Mouse (Mus musculus) embryonic stem cell, embryonic (primary cell): ENCODE data around the gene Trex1.

Experiments
- CTCF ChIA-PET, 4 experiments: fragments of 300-600 bp in 2 of 4; fragments of 350-600 bp in 2 of 4; sonication (Branson Sonifier 250); formaldehyde crosslinking; loops; one replicate each; lab custom pipeline; 2022; ENCODE audit warnings: inconsistent platforms in 2 of 4; lab: Charles Lee
- POLR2A ChIA-PET, 4 experiments: fragments of 300-600 bp in 2 of 4; fragments of 350-600 bp in 2 of 4; sonication (Branson Sonifier 250); formaldehyde crosslinking; loops; one replicate each; lab custom pipeline; 2022; ENCODE audit warnings: antibody characterized with exemption in 4 of 4, inconsistent platforms in 1 of 4; lab: Charles Lee

The Trex1 gene

DNA sequence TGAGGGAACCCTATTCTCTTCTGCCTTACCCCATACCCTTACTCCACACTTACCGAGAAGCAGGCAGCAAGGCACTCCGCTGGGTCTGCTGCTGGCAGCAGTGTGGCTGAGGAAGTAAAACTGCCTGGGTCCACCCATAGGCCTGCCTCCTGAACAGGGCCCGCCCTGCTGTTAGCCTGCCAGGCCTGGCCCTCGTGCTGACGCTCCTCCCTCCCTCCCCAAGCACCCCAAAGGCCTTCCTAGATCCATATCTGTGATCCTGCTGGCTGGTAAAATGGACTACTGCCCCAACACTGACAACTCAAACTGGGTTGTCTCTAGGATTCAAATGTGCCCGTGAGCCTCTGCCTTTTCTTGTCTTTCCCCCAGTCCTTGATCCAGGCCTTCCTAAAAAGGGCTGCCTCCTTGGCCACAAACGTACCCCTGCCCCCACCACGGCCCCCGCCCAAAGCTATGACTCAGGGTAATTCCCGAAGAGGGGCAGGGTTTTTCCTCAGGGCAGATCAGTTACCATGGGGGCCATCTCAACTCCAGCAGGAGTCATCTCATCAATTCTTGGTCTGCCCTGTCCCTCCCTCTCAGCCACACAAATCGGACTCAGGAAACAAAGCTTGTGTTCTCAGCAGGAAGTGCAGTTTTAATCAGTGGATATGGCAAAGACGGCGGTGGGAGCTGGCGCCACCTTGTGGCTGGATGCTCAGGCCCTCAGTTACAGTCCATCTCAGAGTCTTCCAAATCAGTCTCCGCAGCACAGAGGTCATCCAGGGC, at the start of gene Trex1:
Gene Trex1, minus strand, starts transcription at position 599 of the 768 bp plus-strand sequence.
- CTCF ChIA-PET: interaction anchor here (0.5 to 3.1 kb wide), 48 partner anchors 9 to 894 kb away, joined by 3 to 18 read pairs (median 3); partner anchors contain the start of genes Atrip (in 4 of the 4), Shisa5 (in 2 of the 4) and Celsr3 (in 1 of the 4)

DNA sequence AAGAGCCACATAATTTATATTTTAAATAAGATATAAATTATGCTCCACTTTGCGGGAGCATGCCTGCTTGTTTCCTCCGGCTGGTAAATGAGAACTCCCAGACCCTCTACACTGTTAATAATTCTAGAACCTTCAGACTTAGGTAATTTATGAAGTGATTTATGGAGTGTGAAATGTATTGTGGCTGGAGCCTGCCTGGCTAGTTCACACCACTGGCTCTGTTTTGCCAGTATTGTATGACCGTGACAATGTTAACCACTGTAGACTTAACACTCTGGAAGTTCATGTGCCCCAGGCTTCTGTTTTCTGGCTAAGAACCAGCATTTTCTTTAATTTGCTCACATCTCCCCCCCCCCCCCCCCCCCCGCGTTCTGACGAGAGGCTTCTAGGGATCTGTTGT, 47.8 kb upstream of the Trex1 start:
- ChIA-PET POLR2A (no interaction called here), CTCF (interaction anchor here in 1 of 4 experiments (0.6 kb wide), 1 partner anchor 66 kb away, joined by 4 read pairs; no protein-coding TSS in a partner anchor)

More for the DNA sequence above, at the start of gene Trex1:
- POLR2A ChIA-PET: interaction anchor here in 3 of 4 experiments (0.6 to 5.1 kb wide), 39 partner anchors 9 to 818 kb away, joined by 3 to 57 read pairs (median 4); partner anchors contain the start of genes Atrip (in 3 of the 3), Ccdc51 (in 2 of the 3), Shisa5 (in 2 of the 3) and Tma7 (in 2 of the 3)

DNA sequence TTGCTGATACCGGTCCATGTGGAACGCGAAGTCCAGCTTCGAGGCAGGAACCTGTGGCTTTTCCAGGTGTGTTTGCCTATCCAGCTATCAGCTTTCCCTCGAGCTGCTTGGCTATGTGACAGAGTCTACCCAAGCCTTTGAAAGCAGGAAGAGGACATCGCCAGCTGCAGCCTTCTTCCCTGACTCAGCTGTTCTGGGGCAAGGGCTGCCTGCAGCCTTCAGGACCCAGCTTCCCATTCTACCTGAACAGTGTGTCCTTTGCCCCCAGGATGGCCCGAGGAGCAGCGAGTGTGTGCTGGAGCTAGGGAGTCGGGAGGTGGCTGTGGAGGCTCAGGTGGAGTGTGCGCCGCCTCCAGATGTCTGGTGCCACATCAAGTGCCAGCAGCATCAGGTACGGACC, 46.1 kb upstream of the Trex1 start:
- ChIA-PET POLR2A (interaction anchor here in 3 of 4 experiments (0.6 to 1.4 kb wide), 7 partner anchors 9 to 154 kb away, joined by 3 to 8 read pairs (median 4); partner anchors contain the start of gene Plxnb1 (in 2 of the 3)), CTCF (interaction anchor here in 1 of 4 experiments (1.0 to 1.2 kb wide), 2 partner anchors 17 to 18 kb away, joined by 5 to 6 read pairs; no protein-coding TSS in a partner anchor)

DNA sequence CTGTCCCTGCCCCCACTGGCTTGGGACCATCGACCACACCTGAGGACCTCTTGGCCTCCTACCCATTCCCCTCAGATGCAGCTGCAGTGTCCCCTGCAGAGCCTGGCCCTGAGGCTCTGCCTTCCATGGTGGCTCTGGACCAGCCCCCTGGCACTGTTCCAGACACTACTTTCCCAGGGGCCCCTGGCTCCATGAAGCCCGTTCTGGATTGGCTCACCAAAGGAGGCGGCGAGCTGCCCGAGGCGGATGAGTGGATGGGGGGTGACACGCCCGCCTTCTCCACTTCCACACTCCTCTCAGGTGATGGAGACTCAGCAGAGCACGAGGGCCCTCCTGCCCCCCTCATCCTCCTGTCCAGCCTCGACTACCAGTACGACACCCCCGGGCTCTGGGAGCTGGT, 45.5 kb upstream of the Trex1 start:
- ChIA-PET CTCF (interaction anchor here in 1 of 4 experiments (1.0 to 1.2 kb wide), 2 partner anchors 17 kb away, joined by 5 to 6 read pairs; no protein-coding TSS in a partner anchor), POLR2A (interaction anchor here (0.5 to 1.4 kb wide), 6 partner anchors 8 to 52 kb away, joined by 3 to 8 read pairs (median 4); partner anchors contain the start of gene Plxnb1 (in 2 of the 4))

DNA sequence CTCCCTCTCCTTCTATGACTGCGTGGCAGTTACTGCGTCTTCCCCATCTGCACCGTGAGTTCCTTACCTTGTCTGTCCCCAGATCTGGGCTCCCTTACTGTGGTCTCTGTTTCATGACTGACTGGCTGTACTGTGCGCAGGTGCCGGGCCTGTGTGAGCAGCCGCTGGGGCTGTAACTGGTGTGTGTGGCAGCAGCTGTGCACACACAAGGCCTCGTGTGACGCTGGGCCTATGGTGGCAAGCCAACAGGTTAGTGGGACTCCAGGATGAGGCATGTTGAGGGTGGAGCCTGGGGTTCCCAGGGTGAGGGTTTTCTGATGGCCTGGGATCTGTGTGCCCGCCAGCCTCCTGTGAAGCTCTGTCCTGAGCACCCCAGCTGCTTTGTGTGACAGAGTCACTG, 44.5 kb upstream of the Trex1 start:
- POLR2A ChIA-PET: interaction anchor here in 1 of 4 experiments (1.0 kb wide), 1 partner anchor 11 kb away, joined by 3 read pairs; no protein-coding TSS in a partner anchor
- CTCF ChIA-PET: no interaction called here

DNA sequence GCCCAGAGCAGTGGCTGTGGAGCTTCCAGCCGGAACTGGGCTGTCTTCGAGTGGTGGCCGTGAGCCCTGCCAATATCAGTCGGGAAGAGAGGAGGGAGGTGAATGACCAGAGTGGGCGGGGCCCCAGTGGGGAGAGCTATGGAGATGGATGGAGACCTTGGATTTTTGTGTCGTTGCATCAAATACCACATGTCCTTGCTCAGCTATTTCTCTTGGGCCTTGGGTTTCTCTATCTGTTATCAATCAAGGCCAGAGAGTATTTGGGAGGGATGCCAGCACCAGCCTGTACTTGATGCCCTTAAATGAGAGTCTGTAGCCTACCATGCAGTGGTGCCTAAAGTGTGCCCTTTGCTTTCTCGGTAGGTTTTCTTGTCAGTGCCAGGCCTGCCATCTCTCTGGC, 43.7 kb upstream of the Trex1 start:
- ChIA-PET CTCF (interaction anchor here in 1 of 4 experiments (0.6 kb wide), 1 partner anchor 372 kb away, joined by 3 read pairs; no protein-coding TSS in a partner anchor), POLR2A (interaction anchor here in 1 of 4 experiments (1.0 kb wide), 1 partner anchor 11 kb away, joined by 3 read pairs; no protein-coding TSS in a partner anchor)

DNA sequence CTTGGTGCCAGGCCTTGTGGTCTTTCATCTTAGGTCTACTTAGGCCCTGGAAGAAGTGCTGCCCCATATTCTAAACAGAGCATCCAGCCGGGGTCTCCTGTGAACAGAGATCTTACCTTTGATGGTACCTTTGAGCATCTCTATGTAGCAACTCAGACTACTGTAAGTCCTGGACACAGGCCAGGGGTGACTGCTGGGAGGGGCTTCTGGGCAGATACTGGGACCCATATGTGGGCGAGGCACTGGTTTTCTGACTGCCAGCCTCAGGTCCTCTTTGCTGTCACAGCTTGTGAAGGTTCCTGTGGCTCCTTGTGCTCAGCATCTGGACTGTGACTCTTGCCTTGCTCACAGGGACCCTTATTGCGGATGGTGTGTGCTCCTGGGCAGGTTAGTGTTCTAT, 43.0 kb upstream of the Trex1 start:
- ChIA-PET CTCF (no interaction called here), POLR2A (interaction anchor here in 2 of 4 experiments (1.1 to 2.6 kb wide), 2 partner anchors 11 to 29 kb away, joined by 3 to 7 read pairs; partner anchors contain the start of gene Atrip (in 1 of the 2))

DNA sequence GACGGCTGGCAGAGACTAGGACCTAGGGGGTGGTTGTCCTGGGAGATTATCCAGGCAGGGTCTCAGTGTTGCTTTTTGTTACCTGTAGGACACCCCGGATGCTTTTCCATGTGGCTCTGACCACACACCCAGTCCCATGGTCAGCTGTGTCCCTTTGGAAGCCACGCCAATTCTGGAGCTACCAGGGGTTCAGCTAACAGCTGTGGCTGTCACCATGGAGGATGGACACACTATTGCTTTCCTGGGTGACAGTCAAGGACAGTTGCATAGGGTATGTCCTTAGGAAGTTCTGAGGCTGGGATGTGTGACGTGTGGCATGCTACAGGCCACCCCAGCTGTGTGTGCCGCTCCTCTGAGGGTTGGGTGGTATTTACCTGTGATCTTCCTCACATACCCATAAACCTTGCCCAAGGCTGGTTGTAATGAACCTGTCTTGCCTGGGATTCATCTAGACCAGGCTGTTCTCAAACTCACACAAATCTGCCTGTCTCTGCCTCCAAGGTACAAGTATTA, 42.5 kb upstream of the Trex1 start:
- ChIA-PET CTCF (no interaction called here), POLR2A (interaction anchor here in 2 of 4 experiments (1.1 to 2.6 kb wide), 2 partner anchors 10 to 28 kb away, joined by 3 to 7 read pairs; partner anchors contain the start of gene Atrip (in 1 of the 2))

DNA sequence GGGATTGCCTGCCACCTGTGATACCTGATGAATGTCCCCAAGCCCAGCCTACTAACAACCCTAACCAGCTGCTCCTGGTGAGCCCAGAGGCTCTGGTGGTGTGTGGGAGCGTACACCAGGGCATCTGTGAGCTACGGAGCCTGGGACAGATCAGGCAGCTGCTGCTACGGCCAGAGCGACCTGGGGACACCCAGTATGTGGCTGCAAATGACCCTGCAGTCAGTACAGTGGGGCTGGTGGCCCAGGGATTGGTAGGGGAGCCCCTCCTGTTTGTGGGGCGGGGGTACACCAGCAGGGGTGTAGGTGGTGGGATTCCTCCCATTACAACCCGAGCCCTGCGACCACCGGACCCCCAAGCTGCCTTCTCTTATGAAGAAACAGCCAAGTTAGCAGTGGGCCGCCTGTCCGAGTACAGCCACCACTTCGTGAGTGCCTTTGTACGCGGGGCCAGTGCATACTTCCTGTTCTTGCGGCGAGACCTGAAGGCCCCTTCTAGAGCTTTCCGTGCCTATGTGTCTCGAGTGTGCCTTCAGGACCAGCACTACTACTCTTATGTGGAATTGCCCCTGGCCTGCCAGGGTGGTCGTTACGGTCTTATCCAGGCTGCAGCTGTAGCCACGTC, 40.9 kb upstream of the Trex1 start:
- ChIA-PET CTCF (interaction anchor here in 1 of 4 experiments (1.4 kb wide), 1 partner anchor 13 kb away, joined by 4 read pairs; no protein-coding TSS in a partner anchor), POLR2A (interaction anchor here in 3 of 4 experiments (0.6 to 2.6 kb wide), 7 partner anchors 12 to 963 kb away, joined by 3 to 7 read pairs (median 5); partner anchors contain the start of genes Atrip (in 1 of the 3), Ccdc51 (in 1 of the 3), Tma7 (in 1 of the 3) and Trex1 (in 1 of the 3))

DNA sequence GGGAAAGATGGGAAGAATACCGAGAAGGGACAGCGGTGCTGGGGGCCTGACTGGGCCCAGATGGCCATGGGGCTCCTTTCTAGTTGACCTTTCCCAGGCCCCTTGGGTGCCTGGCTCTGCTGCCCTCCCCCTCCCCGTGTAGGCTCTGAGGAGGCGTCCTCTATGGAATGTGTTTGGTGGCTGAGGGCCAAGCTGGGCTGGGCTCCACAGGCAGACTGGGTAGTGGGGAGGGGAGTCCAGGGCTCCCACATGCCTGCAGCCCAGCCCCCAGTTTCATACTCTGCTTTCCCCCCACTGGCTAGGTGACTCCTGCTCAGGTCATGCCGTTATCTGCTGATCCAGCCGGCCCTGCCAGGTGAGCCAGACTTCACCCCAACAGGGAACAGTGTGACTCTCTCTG, 39.4 kb upstream of the Trex1 start:
- ChIA-PET CTCF (no interaction called here), POLR2A (interaction anchor here in 2 of 4 experiments (0.6 to 2.7 kb wide), 3 partner anchors 11 to 394 kb away, joined by 3 to 10 read pairs (median 6); partner anchors contain the start of genes Ccdc51 (in 1 of the 2) and Tma7 (in 1 of the 2))

DNA sequence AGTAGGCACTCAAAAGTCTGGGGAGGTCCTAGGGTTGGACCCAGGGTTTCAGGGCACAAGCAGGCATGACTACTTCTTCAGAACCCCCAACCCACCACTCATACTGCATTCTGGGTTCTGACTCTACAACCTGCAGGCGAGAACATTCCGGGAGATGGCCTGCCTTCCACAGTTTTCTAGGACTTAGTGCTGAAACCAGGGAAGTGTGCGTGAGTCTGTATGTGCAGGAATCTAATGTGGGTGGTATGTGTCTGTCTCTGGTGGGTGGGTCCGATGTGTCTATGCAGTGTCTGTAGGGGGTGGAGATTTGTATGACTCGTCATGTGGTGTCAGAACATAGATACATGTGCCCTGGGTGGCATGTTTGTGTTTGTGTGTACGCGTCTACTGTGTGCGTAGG, 38.8 kb upstream of the Trex1 start:
- ChIA-PET CTCF (no interaction called here), POLR2A (interaction anchor here in 1 of 4 experiments (0.6 to 4.3 kb wide), 4 partner anchors 10 to 648 kb away, joined by 5 to 24 read pairs (median 14); partner anchors contain the start of genes Atrip, Ccdc51 and Tma7)

DNA sequence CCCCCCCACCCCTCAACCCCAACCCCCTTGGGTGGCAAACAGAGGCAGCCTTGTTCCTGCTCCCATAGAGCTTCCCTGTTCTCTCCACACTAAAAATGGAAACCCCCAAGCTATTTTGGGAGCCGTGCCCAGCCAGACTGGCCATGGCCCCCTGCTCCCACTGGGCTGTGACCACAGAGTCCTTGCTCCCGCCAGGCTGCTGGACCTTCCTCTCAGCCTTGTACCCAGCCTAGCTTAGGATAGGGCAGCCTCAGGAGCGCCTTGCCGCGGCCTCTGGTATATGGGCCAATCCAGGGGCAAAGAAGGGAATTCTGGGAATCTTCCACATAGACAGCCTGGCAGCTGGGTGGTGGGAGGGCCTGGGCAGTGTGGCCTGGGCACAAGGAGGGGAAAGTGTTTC, 38.3 kb upstream of the Trex1 start:
- POLR2A ChIA-PET: interaction anchor here in 2 of 4 experiments (0.6 to 4.3 kb wide), 13 partner anchors 10 to 649 kb away, joined by 3 to 32 read pairs (median 6); partner anchors contain the start of genes Atrip (in 2 of the 2), Ccdc51 (in 2 of the 2), Pfkfb4 (in 2 of the 2) and Tma7 (in 2 of the 2)
- CTCF ChIA-PET: interaction anchor here in 1 of 4 experiments (2.6 kb wide), 1 partner anchor 10 kb away, joined by 9 read pairs; no protein-coding TSS in a partner anchor

DNA sequence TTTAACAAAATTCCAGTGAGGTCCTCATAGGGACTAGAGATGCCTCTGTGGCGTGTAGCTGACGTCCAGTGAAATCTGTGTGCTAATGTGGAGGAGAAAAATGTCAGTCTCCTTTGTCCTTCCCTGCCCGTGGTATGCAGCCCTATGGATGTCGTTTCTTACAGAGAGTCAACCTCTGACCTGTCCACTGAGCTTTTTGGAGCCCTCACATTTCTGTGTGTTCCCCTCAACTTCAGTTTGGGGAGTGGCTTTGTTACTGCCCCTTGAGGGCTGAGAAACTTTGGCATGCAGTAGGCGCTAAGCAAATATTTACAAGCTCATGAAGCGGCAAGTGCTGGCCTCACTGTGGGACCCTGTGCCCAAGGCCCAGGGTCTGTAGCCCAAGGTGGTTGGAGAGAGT, 37.8 kb upstream of the Trex1 start:
- ChIA-PET CTCF (interaction anchor here in 1 of 4 experiments (1.5 to 2.6 kb wide), 2 partner anchors 10 to 16 kb away, joined by 4 to 9 read pairs; partner anchors contain the start of gene Ccdc51), POLR2A (interaction anchor here in 2 of 4 experiments (0.7 to 4.3 kb wide), 20 partner anchors 8 to 776 kb away, joined by 3 to 32 read pairs (median 6); partner anchors contain the start of genes Atrip (in 2 of the 2), Ccdc51 (in 2 of the 2), Pfkfb4 (in 2 of the 2) and Tma7 (in 2 of the 2))

DNA sequence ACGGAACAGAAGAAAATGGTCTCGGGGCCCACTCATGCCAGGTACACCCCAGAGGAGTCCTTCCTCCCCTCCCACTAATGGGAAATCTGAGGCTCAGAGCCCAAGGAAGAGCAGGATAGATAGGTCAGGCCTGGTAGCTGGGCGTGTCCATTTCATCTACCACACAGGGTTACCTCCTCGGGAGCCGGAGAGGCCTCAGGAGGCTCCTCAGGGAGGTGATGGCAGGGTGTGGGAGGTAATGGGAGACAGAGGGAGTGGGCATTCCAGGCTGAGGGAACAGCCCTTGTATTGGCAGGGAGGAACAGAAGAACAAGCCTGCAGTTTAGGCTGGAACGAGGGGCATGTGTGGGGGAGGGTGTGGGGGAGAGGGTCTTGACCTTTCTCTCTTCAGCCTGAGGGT, 37.3 kb upstream of the Trex1 start:
- POLR2A ChIA-PET: interaction anchor here (0.5 to 4.3 kb wide), 27 partner anchors 9 to 776 kb away, joined by 3 to 32 read pairs (median 5); partner anchors contain the start of genes Atrip (in 2 of the 4), Ccdc51 (in 2 of the 4), Pfkfb4 (in 2 of the 4) and Tma7 (in 2 of the 4)
- CTCF ChIA-PET: interaction anchor here in 2 of 4 experiments (1.0 to 2.6 kb wide), 3 partner anchors 9 to 37 kb away, joined by 4 to 9 read pairs (median 4); partner anchors contain the start of genes Ccdc51 (in 1 of the 2) and Trex1 (in 1 of the 2)

DNA sequence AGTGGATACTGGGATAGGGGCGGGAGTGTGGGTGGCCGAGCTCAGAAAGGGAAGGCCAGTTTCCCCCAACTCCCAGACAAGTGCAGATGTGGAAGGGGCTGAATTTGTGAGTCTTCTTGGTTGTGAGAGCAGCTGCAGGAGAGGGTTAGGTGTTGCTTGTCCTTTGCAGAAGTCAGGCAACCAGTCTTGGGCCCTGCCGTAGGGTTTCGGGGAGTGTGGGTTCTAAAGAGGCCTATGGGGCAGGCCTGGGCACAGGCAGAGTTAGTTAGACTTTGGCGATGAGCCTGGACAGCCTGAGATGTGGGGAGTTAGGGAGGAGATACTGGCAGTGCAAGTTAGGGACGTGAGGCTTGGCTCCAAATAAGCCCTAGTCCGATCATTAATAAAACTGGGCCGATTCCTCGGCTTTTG, 36.7 kb upstream of the Trex1 start:
- ChIA-PET POLR2A (interaction anchor here (0.6 to 4.3 kb wide), 37 partner anchors 8 to 804 kb away, joined by 3 to 32 read pairs (median 4); partner anchors contain the start of genes Atrip (in 3 of the 4), Pfkfb4 (in 3 of the 4), Ccdc51 (in 2 of the 4) and Tma7 (in 2 of the 4)), CTCF (interaction anchor here in 3 of 4 experiments (0.5 to 2.6 kb wide), 8 partner anchors 9 to 942 kb away, joined by 3 to 9 read pairs (median 3); partner anchors contain the start of genes Ccdc51 (in 2 of the 3), Tma7 (in 1 of the 3) and Trex1 (in 1 of the 3))
